Mouse (Mus musculus) E14TG2a.4 (cell line): ENCODE measurements around the gene Wee2.

Experiments
- H3K27me3 ChIP-seq: 2 replicates; pipeline ENCODE4 v1.6.1; 2014; ENCODE audit warnings: low read length, control low read depth; ENCODE audit not compliant: insufficient read depth
- H3K36me3 ChIP-seq: 2 replicates; pipeline ENCODE4 v1.6.1; 2014; ENCODE audit warnings: low read length, control low read depth; ENCODE audit not compliant: insufficient read depth
- H3K4me1 ChIP-seq: replicated peaks from 2 replicates; pipeline ENCODE4 v1.6.1; 2014; ENCODE audit warnings: low read depth, low read length, control low read depth
- H3K4me3 ChIP-seq: replicated peaks from 2 replicates; pipeline ENCODE4 v1.5.1; 2014; ENCODE audit warnings: mild to moderate bottlenecking, low read length
- H3K9me3 ChIP-seq: 2 replicates; pipeline ENCODE4 v1.6.1; 2014; ENCODE audit warnings: low read length, control low read depth
- CTCF ChIP-seq: conservative IDR thresholded peaks from 2 replicates; pipeline ENCODE4 v1.5.1; 2014; ENCODE audit warnings: low read length
- NANOG ChIP-seq: IDR thresholded peaks from 2 replicates; pipeline ENCODE4 v1.6.1; 2014; ENCODE audit warnings: borderline replicate concordance, low read length, mixed read lengths
- POU5F1 ChIP-seq: IDR thresholded peaks from 2 replicates; pipeline ENCODE4 v1.6.1; 2014; ENCODE audit warnings: low read length, borderline replicate concordance

Gene Wee2

DNA sequence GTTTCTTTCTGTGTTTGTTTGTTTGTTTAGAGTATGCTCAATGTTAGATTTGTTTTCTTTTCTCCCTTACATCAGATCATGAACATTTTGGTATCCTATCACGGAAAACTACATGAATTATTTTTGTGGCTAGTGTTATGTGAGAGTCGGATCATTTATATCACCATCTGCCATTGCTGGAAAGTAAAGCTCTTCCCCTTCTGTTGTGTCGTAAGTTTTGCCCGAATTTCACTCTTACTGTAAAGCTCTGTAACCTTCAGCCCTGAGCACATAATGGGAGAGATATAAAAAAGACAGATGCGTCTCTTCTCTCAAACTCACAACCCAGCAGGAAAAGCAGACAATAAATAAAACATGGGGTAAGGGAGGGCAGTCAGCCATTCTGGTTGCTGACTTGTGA is at the start of gene Wee2:
Gene Wee2 (plus strand): TSS at position 153 of the 400 bp plus-strand sequence.
- no peak for TF ChIP-seq POU5F1
- no peak for TF ChIP-seq CTCF
- TF ChIP-seq NANOG: no peak
- peaks cover 7% of the 10 kb centered on the region; the same call in 1 of the 2 replicates for H3K9me3 ChIP-seq
- no peaks in the 10 kb centered on the region for H3K36me3 ChIP-seq
- peaks cover 66% of the 10 kb centered on the region for H3K27me3 ChIP-seq
- no peak within 1 kb of the TSS for H3K4me3 ChIP-seq
- peaks cover 17% of the 10 kb centered on the region for H3K4me1 ChIP-seq

DNA sequence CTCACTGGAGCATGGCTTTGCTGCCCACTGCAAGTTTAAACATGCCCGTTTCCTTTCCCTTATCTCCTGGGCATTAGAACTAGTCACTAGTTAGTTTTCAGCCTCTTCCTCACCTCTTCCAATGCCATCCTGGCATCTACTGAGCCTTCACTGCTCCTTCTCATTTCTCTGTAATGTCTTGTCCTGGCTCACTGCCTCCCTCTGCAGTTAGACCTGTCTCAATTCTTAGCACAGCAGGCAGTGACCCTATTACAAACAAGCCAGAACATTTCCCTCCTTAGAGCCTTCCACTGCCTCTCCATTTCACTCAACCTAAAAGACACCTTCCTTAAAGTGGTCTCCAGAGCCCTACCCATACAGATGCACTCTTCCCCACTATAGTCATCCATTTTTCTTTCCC is 47.9 kb upstream of the Wee2 start:
- TF ChIP-seq POU5F1 (no peak), CTCF (no peak), NANOG (no peak)
- Histone ChIP-seq H3K27me3 (no peaks in the 10 kb centered on the region), H3K4me3 (no peak overlapping the region), H3K36me3 (peaks cover 86% of the 10 kb centered on the region), H3K4me1 (no peaks in the 10 kb centered on the region), H3K9me3 (peaks cover 30% of the 10 kb centered on the region)

DNA sequence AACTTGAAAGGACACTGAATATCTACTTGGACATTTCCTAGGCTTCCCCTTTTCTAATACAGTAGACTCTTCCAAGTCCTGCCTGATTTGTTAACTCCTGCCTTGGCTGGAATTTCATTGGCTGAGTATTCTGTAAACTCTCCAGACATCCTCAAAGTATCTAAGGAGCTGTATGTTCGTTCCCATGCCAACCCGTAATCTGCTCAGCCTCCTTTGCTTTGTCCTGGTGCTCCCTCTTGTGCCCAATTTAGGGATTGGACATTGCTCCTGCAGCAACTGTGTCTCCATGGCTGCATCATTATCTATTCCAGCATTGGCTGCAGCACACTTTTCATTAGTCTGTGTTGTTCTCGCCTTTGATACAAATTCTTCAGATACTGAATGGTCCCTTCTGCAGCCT is 45.7 kb upstream of the Wee2 start:
- H3K9me3 ChIP-seq: peaks cover 36% of the 10 kb centered on the region
- TF ChIP-seq CTCF (peak; percentile 60), POU5F1 (no peak)
- no peaks in the 10 kb centered on the region for H3K4me1 ChIP-seq
- H3K4me3 ChIP-seq: no peak overlapping the region
- H3K27me3 ChIP-seq: no peaks in the 10 kb centered on the region
- H3K36me3 ChIP-seq: peaks cover 79% of the 10 kb centered on the region

DNA sequence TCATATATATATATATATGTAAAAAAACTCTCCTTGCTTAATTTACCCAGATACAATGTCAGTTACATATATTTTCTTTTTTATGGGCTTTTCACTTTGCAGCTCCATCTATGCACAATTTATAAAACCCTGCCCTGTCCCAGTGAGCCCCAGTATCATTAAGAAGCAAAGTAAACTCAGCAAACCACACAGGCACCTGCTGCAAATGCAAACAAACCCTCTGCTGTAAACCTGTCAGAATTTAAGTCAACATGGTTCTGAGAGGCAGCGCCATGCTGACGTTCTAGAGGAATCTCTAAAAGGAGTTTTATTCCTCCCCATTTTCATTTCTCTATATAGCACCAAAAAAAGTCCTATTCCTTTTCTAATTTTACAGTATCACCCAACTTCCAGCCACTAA is 36.9 kb upstream of the Wee2 start:
- Histone ChIP-seq H3K9me3 (peaks cover 18% of the 10 kb centered on the region), H3K4me1 (no peaks in the 10 kb centered on the region), H3K36me3 (peaks cover 81% of the 10 kb centered on the region), H3K4me3 (no peak overlapping the region), H3K27me3 (no peaks in the 10 kb centered on the region)
- TF ChIP-seq POU5F1: no peak
- TF ChIP-seq NANOG: no peak
- TF ChIP-seq CTCF: no peak

DNA sequence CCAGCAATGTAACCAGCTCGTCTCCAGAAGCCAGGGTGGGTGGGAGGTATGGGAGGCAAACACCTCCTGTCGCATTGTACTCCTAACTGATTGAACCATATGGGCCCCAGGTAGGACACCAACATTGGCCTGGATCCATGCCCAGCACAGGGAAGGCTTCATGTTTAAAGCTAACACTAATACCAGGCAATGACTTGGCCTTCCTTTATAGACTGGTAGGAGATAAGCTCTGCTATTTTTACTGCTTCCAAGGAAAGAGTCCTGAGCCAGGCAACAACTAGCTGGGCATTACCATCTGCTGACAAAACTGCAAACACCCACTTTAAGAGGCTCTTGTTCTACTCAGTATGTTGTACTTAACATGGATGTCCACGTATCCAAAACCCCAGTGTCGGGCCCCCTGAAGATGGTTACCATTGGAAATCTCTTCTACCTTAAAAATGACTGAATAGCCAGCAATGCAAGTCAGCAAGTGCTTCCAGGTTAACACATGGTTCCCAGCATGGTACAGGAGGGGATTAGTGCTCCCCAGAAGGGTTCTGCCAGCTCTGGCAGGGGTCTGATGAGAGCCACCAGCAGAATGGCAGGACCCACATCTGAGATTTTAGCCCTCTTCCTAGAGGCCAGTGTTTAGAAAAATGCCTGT is 35.1 kb upstream of the Wee2 start:
- Histone ChIP-seq H3K27me3 (no peaks in the 10 kb centered on the region), H3K4me3 (no peak overlapping the region), H3K4me1 (no peaks in the 10 kb centered on the region), H3K9me3 (peaks cover 6% of the 10 kb centered on the region), H3K36me3 (peaks cover 82% of the 10 kb centered on the region)
- no peak for TF ChIP-seq CTCF
- no peak for TF ChIP-seq POU5F1
- no peak for TF ChIP-seq NANOG

DNA sequence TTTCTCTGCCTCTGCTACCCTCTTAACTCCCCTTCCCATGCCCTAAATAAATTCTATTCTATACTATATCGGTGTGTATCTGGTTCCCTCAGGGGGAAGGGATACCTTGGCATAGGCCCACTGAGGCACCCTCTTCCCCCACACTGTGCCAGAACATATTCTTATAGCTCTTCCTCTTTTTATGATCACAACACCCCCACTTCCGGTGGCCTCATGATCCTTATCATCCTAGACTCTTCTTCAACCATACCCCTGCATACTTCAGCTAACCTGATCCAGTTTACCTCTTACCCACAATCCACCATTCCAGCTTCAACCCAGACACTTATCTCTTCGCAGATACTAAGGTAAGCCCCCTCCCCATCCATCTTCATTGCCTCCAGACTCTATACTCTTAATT is 27.8 kb upstream of the Wee2 start:
- Histone ChIP-seq H3K27me3 (no peaks in the 10 kb centered on the region), H3K4me3 (no peak overlapping the region), H3K4me1 (no peaks in the 10 kb centered on the region), H3K9me3 (no peaks in the 10 kb centered on the region), H3K36me3 (peaks cover 28% of the 10 kb centered on the region)
- TF ChIP-seq POU5F1 (no peak), CTCF (no peak), NANOG (no peak)

DNA sequence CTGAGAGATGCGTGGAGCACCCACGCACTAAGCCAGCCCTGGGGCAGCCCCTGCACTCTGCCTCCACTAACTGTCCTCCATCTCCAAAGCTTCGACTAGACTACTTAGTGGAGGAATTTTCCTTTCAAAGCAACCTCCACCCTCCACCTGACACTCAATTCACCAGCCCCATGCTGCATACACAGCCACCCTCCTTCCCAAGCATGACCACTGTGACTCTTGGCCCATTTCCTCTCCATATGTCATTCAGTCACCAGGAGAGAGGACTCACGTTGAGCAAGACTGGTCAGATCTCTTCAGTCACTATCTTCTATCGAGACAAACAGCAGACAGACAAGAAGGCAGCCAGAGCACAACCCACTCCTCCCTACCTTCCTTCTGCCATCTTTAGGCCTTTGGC is 25.8 kb upstream of the Wee2 start:
- TF ChIP-seq POU5F1: no peak
- no peak for TF ChIP-seq CTCF
- TF ChIP-seq NANOG: no peak
- Histone ChIP-seq H3K9me3 (no peaks in the 10 kb centered on the region), H3K36me3 (peaks cover 8% of the 10 kb centered on the region), H3K4me3 (no peak overlapping the region), H3K27me3 (no peaks in the 10 kb centered on the region), H3K4me1 (no peaks in the 10 kb centered on the region)

DNA sequence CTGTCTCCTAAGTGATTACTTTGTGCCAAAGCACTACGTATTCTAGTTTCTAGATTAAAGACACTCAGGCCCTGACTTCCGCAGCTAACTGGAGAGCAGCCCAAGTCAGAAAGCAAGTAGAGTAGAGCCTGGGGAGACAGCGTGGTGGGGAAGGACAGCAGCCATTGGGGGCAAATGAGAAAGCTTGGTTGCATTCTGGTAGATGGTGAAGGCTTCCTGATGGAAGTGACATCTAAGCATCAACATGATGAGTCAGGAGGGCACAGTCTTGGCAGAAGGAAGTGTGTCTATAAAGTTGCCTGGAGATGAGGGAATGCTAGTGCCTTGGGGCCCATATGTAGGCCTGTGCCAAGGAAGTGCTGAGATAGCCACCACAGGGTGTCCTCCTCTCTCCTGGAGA is 25.3 kb upstream of the Wee2 start:
- H3K4me1 ChIP-seq: no peaks in the 10 kb centered on the region
- H3K9me3 ChIP-seq: no peaks in the 10 kb centered on the region
- no peaks in the 10 kb centered on the region for H3K27me3 ChIP-seq
- H3K4me3 ChIP-seq: no peak overlapping the region
- H3K36me3 ChIP-seq: peaks cover 4% of the 10 kb centered on the region; the same call in 1 of the 2 replicates
- TF ChIP-seq NANOG (no peak), CTCF (no peak), POU5F1 (no peak)

DNA sequence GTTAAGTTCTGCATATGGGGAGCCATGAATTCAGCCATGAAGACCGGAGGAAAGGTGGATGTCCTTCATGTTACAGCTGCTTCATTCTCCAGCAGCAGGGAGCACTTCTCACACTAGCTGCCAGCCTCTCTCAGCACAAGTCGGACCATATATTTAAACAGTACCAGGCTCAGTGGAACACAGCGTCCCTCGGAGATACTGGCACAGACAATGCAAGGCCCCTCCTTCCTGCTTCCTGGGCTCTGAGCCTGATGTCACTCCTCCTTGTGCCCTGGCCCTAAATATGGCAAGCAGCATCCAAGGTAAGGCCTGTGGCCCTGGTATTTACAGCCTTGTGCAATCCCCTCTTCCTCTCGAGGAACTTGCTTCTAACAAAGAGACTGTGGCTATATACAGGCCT is 23.1 kb upstream of the Wee2 start:
- TF ChIP-seq CTCF (no peak), POU5F1 (no peak), NANOG (no peak)

More for the DNA sequence above, 23.1 kb upstream of the Wee2 start:
- Histone ChIP-seq H3K4me3 (no peak overlapping the region), H3K36me3 (no peaks in the 10 kb centered on the region), H3K9me3 (no peaks in the 10 kb centered on the region), H3K27me3 (no peaks in the 10 kb centered on the region), H3K4me1 (no peaks in the 10 kb centered on the region)
